Mouse (Mus musculus): ENCODE results near the gene Tifab.

Gene Tifab

DNA sequence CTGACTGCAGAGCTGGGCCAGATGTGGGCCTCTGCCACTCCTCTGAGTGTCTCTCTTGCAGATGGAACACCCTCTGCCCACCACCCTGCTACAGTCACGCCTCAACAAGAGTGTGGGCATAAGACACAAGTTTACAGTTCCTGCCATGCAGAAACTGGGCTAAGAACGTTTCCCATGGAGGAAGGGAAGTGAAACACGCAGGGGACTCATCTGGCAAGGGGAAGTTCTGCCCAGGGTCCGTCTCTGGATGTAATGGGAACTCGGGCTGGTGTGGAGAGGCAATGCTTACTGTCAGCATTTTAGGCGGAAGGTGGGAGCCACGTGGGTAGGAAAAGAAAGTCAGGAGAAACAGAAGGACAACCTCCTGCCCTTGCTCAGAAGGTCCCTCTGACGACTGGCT is 2.7 kb upstream of the Tifab start:
- peak; percentile 23 to 38 for DNase-seq (ENCODE audit: inconsistent age in 2 of 2, low spot score in 1 of 2)

DNA sequence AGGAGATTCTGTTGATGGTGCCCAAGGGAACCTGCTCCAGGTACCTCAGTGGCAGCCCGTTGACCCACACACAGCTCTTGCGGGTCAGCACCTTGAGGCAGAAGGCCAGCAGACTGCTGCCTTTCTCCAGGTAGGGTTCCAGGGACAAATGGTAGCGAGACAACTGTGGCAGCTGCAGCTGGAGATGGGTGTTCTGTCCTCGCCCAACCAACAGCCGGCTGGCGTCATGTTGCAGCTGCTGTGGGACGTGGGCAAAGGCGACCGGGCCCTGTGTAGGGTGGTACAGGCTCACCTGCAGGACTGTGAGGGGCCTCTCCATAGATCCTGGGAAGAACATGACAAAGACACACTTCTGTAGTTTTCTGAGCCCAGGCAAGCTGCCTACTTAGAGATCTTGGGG is 2.4 kb downstream of the Tifab start:
- DNase-seq (ENCODE audit: inconsistent age in 2 of 2, low spot score in 1 of 2), result no peak

- DNase-seq (ENCODE audit: inconsistent age in 2 of 2, low spot score in 1 of 2), result peak in 1 of 2 experiments; percentile 18
These were observed 2.8 kb downstream of the Tifab start for GRCm38 (mm10) chr13:56175848-56176247.

DNA sequence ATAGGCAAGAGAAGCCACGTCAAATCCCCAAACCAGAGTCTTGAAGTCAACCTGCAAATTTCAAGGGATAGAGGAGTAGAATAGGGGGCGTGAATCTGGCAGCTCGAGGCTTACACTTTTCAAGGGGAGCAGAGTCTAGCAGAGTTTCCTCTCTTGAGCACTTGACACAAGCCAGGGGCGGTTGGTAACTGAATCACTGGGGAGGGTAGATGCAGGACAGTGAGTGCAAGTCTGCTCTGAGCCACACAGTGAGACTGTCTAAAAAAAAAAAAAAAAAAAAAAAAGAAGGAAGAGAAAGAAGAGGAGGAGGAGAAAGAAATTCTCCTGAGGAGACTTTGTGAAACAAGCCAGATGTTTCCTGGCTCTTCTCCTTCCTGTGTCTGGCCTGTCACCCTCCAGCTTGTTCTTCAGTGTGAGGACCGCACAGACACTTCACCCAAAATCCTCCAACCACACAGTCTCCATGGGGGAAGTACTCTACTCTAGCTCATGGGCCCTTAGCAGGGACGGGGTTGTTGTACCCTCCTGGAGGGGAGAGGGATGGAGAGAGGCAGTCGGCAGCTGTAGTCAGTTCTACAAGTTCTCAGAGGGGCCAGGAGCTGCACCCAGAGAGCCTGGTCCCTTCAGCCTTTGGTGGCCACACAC is 5.7 kb downstream of the Tifab start:
- no peak for DNase-seq (ENCODE audit: inconsistent age in 2 of 2, low spot score in 1 of 2)

DNA sequence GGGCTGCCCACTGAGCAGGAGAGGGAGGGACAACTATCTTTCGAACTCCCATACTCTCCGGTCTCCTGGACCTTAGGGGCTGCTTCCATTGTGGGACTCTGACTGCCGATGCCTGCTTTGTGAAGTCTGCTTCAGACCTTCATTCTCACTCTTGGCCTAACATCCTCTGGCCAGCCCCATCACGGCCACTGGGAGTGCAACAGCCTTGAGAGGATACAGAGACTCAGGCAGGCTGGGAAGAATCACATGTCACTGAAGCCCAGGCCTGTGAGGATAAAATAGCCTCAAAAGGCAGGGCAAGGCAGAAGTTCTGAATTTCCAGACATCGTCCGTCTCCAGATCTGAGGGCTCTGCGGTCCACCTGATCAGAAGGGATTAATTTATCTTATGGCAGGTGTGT is 6.6 kb downstream of the Tifab start:
- DNase-seq (ENCODE audit: inconsistent age in 2 of 2, low spot score in 1 of 2), result no peak

- no peak for DNase-seq (ENCODE audit: inconsistent age in 2 of 2, low spot score in 1 of 2)
These were observed 10.3 kb downstream of the Tifab start for GRCm38 (mm10) chr13:56168403-56168781.

DNA sequence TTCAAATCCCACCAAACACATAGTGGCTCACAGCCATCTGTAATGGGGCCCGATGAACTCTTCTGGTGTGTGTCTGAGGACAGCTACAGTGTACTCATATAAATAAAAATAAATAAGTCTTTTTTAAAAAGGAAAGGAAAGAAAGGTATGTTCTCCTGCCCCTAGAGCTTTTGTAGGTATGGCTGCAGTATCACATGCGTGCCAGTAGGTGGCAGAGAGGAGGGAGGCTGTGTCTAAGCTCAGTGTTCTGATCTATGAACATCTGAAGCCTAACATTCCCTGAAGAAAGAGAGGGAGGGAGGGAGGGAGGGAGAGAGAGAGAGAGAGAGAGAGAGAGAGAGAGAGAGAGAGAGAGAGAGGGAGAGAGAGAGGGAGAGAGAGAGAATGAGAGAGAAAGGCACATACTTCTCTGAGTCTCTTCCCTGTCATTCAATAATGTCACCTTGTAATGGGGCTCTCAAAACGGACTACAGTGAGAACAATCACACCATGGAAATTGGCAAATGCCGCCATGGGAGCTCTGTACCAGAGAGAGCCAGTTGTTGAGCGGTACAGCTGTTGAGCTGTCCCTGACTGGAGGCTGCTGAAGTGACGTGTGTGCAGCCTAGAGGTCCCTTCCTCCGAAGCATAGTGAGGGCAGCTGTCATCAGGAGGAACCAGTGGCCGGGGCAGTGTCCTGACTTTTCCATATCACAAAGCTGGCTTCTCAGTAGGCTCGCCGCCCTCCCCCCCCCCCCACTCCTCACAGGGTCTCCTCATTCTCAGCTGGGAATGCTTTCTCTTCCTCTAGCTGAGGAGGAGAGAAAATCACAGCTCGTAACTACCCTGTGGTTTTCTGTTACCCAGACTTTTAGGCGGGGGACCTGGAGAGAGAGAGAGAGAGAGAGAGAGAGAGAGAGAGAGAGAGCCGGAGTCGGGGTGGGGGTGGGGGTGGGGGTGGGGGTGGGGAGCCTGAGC is 11.0 kb downstream of the Tifab start:
- peak in 1 of 2 experiments; percentile 59 for DNase-seq (ENCODE audit: inconsistent age in 2 of 2, low spot score in 1 of 2)

- peak in 1 of 2 experiments; percentile 19 for DNase-seq (ENCODE audit: inconsistent age in 2 of 2, low spot score in 1 of 2)
These were observed 13.1 kb downstream of the Tifab start for GRCm38 (mm10) chr13:56165561-56165960.

DNA sequence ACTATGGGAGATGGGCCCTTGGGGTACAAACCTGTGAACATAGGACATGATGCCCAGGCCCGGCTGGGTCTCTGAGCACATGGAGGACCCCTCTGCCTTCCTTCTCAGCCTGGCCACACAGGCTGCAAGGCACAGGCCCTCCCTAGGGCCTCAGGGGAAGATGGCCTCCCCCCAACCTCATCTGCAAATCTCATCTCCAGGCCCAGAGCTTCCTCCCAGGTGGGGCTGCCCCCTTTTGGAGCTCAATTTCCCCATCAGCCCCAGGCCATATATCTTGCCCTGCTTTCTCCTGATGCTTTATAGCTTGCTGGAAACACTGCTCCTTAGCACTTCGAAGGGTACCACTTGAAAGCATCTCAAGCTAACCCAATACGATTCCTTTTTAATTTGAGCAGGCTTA is 14.3 kb downstream of the Tifab start:
- DNase-seq (ENCODE audit: inconsistent age in 2 of 2, low spot score in 1 of 2), result no peak

DNA sequence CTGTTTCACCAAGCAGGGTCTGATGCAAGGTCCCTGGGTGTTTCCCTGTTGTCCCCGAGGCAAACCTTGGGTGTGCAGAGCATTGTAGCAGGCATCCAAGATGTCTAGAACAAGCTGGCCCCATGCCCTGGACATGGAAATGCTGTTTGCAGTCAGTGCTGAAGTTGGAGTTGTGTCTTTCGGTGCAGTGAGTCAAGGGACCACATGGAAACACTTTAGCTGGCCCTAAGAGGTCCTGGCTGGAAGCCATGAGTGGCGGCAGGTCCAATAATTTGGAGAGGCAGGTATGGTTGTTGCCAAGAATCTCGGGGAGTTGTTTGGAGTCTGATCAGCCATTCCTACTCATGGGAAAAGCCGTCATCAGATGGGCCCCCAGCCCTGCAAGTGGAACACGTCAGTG is 14.9 kb downstream of the Tifab start:
- peak in 1 of 2 experiments; percentile 33 for DNase-seq (ENCODE audit: inconsistent age in 2 of 2, low spot score in 1 of 2)

GRCm38 (mm10) chr13:56162859-56163258 is 15.8 kb downstream of the Tifab start:
- DNase-seq (ENCODE audit: inconsistent age in 2 of 2, low spot score in 1 of 2), result no peak

DNA sequence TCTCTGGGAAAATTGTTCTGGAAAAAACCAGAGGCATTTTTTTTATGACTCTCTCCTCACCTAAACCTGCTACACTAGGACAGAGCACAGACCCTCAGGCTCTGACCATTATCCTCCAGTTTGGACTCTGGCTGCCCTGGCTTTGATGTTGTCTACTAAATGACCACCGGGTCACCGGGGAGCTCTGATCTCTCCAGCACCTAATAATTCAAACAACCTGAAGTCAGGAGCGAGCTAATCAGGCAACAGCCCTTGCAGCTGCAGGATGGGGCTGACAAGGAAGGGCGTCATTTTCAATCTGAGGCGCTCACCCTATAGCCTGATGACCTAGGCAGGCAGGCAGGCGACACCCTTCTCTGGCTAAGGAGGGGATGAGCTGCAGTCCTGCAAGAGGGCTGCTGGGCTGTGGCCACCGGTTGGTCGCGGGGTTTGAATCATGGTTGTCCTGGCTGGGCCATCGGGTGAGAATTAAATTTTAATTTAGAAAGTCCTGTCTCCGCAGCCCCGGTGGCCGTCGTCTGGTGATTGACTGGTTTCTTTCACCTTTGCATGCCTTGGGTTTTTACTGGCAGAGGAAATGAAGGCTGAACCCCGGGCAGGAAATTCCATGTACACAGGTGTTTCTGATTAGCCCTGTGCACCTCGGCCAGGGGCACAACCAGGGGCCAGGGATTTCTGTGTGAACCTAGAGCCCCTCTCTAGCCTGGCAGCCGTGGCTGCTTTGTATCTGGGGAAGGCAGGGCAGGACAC is 18.9 kb downstream of the Tifab start:
- DNase-seq (ENCODE audit: inconsistent age in 2 of 2, low spot score in 1 of 2), result peak in 1 of 2 experiments; percentile 16

- peak in 1 of 2 experiments; percentile 25 for DNase-seq (ENCODE audit: inconsistent age in 2 of 2, low spot score in 1 of 2)
These were observed 19.6 kb downstream of the Tifab start for GRCm38 (mm10) chr13:56159016-56159601.

GRCm38 (mm10) chr13:56155671-56156070 is 23.0 kb downstream of the Tifab start:
- DNase-seq (ENCODE audit: inconsistent age in 2 of 2, low spot score in 1 of 2), result no peak

DNA sequence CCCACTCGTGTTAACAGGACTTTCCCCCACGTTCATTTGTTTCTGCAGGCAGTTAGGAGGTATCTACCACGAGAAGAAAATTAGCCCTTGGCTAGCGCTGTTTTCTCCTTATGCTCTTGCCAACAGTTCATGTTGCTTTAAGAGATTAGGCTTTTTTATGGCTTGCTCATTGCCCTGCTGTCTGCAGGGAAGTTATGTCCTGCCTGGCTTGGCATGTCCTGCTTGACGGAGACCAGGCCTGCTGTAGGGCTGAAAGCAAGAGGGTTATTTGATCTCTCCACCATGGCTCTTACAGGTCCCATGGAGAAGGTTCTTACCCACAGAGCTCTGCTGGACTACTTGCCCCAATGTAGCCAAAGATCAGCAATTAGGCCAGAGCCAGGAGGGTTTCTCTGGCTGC is 23.6 kb downstream of the Tifab start:
- DNase-seq (ENCODE audit: inconsistent age in 2 of 2, low spot score in 1 of 2), result peak in 1 of 2 experiments; percentile 43

GRCm38 (mm10) chr13:56152773-56153460 is 25.8 kb downstream of the Tifab start:
- DNase-seq (ENCODE audit: inconsistent age in 2 of 2, low spot score in 1 of 2), result no peak

GRCm38 (mm10) chr13:56151404-56152226 is 27.1 kb downstream of the Tifab start:
- DNase-seq (ENCODE audit: inconsistent age in 2 of 2, low spot score in 1 of 2), result peak; percentile 50 to 84

DNA sequence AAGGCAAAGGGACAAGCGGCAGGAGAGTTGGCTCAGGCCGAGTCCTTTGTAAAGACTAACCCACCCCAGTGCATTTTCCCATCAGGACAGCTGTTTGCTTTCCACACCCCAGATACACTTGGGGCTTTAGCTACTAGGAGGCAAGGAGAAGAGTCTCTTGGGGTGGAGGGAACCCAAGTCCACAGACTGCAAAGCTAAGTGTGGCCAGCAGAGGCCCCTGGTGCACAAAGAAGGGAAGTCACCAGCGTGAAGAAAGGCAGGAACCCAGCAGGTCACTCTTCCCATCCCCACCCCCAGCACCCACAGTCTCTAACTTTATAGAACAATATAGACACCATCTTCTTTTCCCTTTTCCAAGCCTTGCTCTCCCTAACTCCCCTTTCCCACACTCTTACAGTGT is 33.2 kb downstream of the Tifab start:
- DNase-seq (ENCODE audit: inconsistent age in 2 of 2, low spot score in 1 of 2), result peak in 1 of 2 experiments; percentile 55

GRCm38 (mm10) chr13:56144021-56144420 is 34.7 kb downstream of the Tifab start:
- peak in 1 of 2 experiments; percentile 53 for DNase-seq (ENCODE audit: inconsistent age in 2 of 2, low spot score in 1 of 2)

- DNase-seq (ENCODE audit: inconsistent age in 2 of 2, low spot score in 1 of 2), result no peak
These were observed 35.6 kb downstream of the Tifab start for GRCm38 (mm10) chr13:56143151-56143513.

All from adrenal gland, adult (tissue).